Mouse (Mus musculus): ENCODE data around the gene Mrc2.

Mrc2 gene

GRCm38 (mm10) chr11:105311291-105311975 is 19.0 kb downstream of the Mrc2 start:
- DNase-seq, result no peak

GRCm38 (mm10) chr11:105312311-105312942 is 20.0 kb downstream of the Mrc2 start:
- no peak for DNase-seq

GRCm38 (mm10) chr11:105312972-105313632 is 20.7 kb downstream of the Mrc2 start:
- DNase-seq, result no peak

- DNase-seq, result no peak
These were observed 21.2 kb downstream of the Mrc2 start for GRCm38 (mm10) chr11:105313633-105314014.

GRCm38 (mm10) chr11:105315296-105315695 is 22.9 kb downstream of the Mrc2 start:
- no peak for DNase-seq

- no peak for DNase-seq
These were observed 23.7 kb downstream of the Mrc2 start for GRCm38 (mm10) chr11:105316121-105316520.

- no peak for DNase-seq
These were observed 25.3 kb downstream of the Mrc2 start for GRCm38 (mm10) chr11:105317769-105318168.

- no peak for DNase-seq
These were observed 28.6 kb downstream of the Mrc2 start for GRCm38 (mm10) chr11:105321090-105321489.

GRCm38 (mm10) chr11:105323530-105323929 is 31.1 kb downstream of the Mrc2 start:
- no peak for DNase-seq

- no peak for DNase-seq
These were observed 34.7 kb downstream of the Mrc2 start for GRCm38 (mm10) chr11:105327101-105327500.

- DNase-seq, result no peak
These were observed 37.5 kb downstream of the Mrc2 start for GRCm38 (mm10) chr11:105329962-105330361.

- DNase-seq, result no peak
These were observed 38.7 kb downstream of the Mrc2 start for GRCm38 (mm10) chr11:105331129-105331528.

- no peak for DNase-seq
These were observed 39.3 kb downstream of the Mrc2 start for GRCm38 (mm10) chr11:105331732-105332131.

GRCm38 (mm10) chr11:105332468-105332867 is 40.0 kb downstream of the Mrc2 start:
- DNase-seq, result peak; percentile 41

- DNase-seq, result no peak
These were observed 41.6 kb downstream of the Mrc2 start for GRCm38 (mm10) chr11:105333867-105334670.

GRCm38 (mm10) chr11:105338596-105339390 is 46.4 kb downstream of the Mrc2 start:
- no peak for DNase-seq

GRCm38 (mm10) chr11:105345284-105345683 is 52.8 kb downstream of the Mrc2 start:
- DNase-seq, result no peak

GRCm38 (mm10) chr11:105347162-105348161 is 55.0 kb downstream of the Mrc2 start:
- peak; percentile 86 for DNase-seq

- DNase-seq, result no peak
These were observed 56.1 kb downstream of the Mrc2 start for GRCm38 (mm10) chr11:105348495-105348982.

- DNase-seq, result no peak
These were observed 57.4 kb downstream of the Mrc2 start for GRCm38 (mm10) chr11:105349780-105350324.

- DNase-seq, result no peak
These were observed 58.2 kb downstream of the Mrc2 start for GRCm38 (mm10) chr11:105350643-105351042.
